In the genomic region with DNA sequence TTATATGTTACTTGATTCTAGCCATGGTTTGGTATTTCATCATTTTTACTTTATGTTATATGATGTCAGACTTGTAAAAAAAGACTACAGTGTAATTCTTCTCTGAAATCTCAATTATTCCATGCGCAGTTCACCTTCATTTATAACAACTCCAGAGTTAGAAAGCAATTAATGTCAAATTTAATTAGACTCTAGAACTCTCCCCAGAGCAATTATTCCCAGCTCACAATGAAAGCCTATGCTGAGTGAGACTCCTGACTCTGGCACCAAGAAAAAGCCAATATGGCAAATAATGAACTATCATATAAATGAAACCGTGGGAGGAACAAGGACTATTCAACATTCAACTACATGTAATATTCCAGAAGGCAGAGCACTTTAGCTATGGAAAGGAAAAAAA, we compare ENCODE assay signal across 21 mouse cellular contexts.
"Had no signal": no experiment of that assay in that cellular context is flagged by ENCODE, and none has a peak within 500 bp of the region (broad histone marks: within the 10 kb centered on the region; RNA-seq: fewer than 3 reads in every experiment).

No protein-coding gene starts in this region.

- H3K27ac ChIP-seq: left cerebral cortex, adult 2 months; limb, embryonic 12.5 days; limb, embryonic 15.5 days; liver, embryonic 14.5 days; macrophage; midbrain, embryonic 15.5 days; neural tube, embryonic 13.5 days had no signal

- H3K4me3 ChIP-seq: left cerebral cortex, adult 2 months; limb, embryonic 12.5 days; limb, embryonic 15.5 days; midbrain, embryonic 15.5 days; myocyte; neural tube, embryonic 13.5 days had no signal

- DNase-seq: kidney, adult 2 months; kidney, postnatal 10 days; kidney, postnatal 36 days; layer of hippocampus, postnatal 36 days; liver, postnatal 0 days; lung, embryonic 14.5 days; right cerebral cortex, postnatal 25 days; spleen, adult 18-20 months; thymus, adult 18-20 months; thymus, postnatal 36 days had no signal

- H3K9ac ChIP-seq: limb, embryonic 12.5 days; limb, embryonic 15.5 days; liver, embryonic 14.5 days; liver, postnatal 0 days; lung, embryonic 14.5 days; midbrain, embryonic 15.5 days; neural tube, embryonic 13.5 days had no signal

- ATAC-seq: intestine, postnatal 0 days; liver, postnatal 0 days; lung, postnatal 0 days; midbrain, embryonic 15.5 days had no signal

- H3K4me2 ChIP-seq: limb, embryonic 12.5 days; limb, embryonic 15.5 days; liver, embryonic 11.5 days; lung, embryonic 14.5 days; midbrain, embryonic 15.5 days; neural tube, embryonic 13.5 days had no signal

- H3K36me3 ChIP-seq: limb, embryonic 12.5 days; limb, embryonic 15.5 days; midbrain, embryonic 15.5 days; neural tube, embryonic 13.5 days had no signal

- H3K9me3 ChIP-seq: limb, embryonic 12.5 days; limb, embryonic 15.5 days; midbrain, embryonic 15.5 days; neural tube, embryonic 13.5 days had no signal

- H3K27me3 ChIP-seq: limb, embryonic 12.5 days; limb, embryonic 15.5 days; midbrain, embryonic 15.5 days; neural tube, embryonic 13.5 days had no signal

- H3K4me1 ChIP-seq: limb, embryonic 12.5 days; limb, embryonic 15.5 days; midbrain, embryonic 15.5 days; neural tube, embryonic 13.5 days had no signal
